Mouse (Mus musculus) left cerebral cortex, postnatal 10 days (tissue): ENCODE measurements around the gene Fat3. TPM values are rescaled to one million over a fixed set of nuclear protein-coding genes. Genes with fewer than 3 reads are reported as not detected.

Experiments
- DNase-seq, 2 experiments: peaks; one replicate each; pipeline ENCODE4 v3.0.0; 2021 to 2022; ENCODE audit warnings: low spot score in 2 of 2, mixed read lengths in 1 of 2; ENCODE audit errors: extremely low spot score in 1 of 2
- intact Hi-C: fragments of 180-260 bp; cut with DNase I; formaldehyde crosslinking; loops from one replicate; pipeline ENCODE4 v1.15.1; 2025
- total RNA-seq, 2 experiments: library from RNA; stranded (reverse); gene quantifications; 2 replicates each; pipeline ENCODE4 v1.2.3; 2021

Gene Fat3
- total RNA-seq, 2 experiments from 2014 or later: 60.2 to 68.0 TPM

DNA sequence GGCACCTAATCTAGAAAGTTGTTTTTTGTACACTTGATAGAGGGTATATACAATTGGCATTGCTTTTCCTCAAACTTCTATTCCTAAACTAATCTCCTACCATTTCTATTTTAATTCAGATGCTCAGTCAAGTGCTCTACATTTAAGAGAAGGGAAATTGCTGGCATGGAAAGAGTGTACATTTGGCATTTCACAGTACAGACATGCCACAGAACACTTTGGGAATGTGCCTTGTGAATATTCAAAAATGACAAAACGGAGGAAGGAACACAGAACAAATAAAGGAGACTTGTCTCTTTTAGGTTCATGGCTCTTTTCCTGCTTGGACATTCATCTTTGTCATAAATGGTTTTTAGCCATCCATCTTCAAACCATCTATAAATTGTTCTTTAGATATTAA is 498.1 kb downstream of the Fat3 start:
- intact Hi-C loops: no loop called here
- no peak for DNase-seq

DNA sequence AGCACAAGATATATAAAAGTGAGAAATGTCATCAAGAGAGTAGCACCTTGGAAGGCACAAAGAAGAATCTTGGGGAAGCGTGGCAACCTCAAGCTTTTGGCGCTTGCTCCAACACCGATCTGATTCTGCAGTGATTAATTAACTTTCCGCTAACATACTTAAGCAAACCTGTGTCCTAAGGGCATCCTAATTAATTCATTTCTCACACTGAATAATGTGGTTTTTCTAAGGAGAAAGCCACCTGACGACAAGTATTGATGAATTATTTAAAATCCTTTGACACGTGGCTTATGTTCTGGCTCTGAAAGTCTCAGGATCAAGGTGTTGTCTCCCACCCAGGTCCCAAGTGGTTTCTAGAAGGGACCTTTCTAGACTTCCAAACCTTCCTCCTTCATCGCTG is 506.3 kb downstream of the Fat3 start:
- DNase-seq: no peak
- intact Hi-C loops: no loop called here

DNA sequence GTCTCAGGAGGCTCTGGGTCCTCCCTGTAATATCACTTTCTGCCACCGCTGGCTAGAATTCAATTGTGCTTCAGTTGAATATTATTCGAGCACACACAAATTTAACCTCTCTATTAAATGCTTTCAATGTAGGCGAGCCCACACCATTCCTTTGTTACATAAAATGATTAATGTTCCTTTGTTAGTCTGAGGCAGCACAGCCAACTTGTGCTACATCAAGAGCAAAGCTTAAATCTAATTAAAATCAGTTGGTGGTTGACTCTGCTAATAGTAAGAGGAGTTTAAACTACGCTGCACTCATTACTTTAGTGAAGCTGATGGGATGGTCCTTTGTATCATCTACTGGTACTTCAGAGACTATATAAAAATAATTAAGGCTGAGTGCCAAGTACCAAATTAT is 506.9 kb downstream of the Fat3 start:
- DNase-seq: no peak
- intact Hi-C loops: no loop called here

DNA sequence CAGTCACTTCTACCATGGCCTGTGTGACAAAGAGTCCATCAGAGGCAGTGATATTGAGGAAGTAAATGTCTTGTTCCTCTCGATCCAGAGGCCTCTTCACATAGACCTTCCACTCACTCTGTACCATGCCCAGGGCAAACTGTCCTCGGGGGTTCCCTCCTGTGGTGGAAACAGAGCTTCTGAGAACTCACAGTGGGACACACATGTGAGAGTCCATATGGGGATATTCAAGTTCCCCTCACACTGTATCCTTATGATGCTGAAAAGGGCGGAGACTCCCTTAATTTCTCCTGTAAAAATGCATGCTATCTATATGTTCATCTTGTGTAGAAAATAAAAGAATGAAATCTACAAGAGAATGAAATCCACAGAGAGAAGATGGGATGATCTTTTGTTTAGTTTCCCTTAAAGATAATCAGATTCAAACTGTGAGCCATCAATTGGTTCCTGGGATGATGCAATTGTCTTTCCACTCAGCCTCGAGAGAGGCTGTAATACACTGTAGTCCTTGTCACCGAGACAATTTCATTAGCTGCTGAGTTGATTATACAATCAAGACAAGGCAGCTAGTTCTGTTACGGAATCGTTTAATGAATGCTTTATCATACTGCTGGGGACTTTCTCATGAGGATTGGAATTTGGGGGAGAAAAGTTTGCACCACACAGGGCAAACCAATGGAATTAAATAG is 508.8 kb downstream of the Fat3 start:
- intact Hi-C loops: no loop called here
- no peak for DNase-seq

DNA sequence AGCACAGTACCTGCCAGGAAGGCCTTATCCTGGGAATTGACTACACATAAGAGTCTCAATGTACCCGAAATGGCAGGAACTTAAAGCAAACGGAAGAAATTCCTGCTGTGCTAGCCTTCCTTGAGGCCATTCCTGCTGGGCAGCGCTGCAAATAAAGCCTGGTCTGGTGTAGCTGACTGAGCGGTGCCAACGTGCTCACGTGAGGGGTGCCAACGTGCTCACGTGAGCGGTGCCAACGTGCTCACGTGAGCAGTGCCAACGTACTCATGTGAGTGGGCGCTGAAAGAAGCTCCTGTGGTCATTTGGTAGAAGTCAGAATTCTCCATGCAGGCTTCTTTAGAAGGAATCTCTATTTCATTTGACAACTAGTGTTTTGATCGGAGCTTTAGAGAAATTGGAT is 522.8 kb downstream of the Fat3 start:
- no peak for DNase-seq

DNA sequence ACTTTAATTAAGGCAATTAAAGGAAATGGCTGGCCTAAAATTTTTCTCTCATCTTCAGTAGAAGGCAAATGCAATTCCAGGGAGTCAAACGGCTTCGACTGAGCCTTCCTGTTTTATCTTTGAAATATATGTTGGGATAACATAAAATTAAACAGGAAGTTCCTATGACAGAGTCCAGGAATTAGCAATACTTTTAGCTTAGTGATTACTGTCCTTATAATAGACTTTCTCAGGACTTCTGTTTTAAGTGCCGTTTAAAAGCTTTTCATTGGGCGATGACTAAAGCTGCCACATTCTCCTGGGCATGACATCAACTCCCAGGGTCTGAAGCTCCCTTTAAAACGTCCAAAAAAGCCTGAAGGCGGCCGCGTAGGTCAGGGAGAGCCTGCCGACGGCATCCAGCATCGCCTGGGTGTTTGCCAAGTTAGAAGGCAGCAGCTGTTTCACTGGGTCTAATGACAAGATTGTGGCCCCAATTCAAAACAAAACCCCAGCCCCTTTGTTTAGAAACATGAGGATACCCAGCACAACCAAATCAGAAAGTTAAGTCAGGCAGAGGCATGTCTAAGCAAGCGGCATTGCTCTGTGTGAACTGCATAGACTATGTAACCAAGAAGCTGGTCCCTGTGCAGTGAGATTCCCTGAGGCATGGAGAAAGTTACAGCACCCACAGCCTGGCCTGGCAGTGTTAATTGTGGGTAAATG is 524.0 kb downstream of the Fat3 start:
- peak in 1 of 2 experiments; percentile 28 for DNase-seq
- intact Hi-C loops: no loop called here

More for the DNA sequence above, 522.8 kb downstream of the Fat3 start:
- intact Hi-C loops: no loop called here

DNA sequence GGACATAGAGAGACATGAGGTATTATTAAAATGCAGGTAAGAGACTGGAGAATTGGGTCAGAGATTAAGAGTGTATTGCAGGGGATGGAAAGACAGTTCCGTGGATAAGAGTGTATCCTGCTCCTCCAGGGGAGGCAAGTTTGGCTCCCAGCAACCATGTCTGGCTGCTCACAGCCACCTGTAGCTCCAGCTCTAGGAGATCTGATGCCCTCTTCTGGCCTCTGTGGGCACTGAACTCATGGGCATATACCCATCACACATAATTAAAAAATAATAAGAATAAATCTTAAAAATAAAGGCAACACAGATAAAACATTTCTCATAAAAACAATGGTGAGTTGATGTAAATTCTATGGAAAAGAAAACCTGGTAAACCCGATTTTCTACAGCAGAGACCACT is 525.1 kb downstream of the Fat3 start:
- intact Hi-C loops: no loop called here
- DNase-seq: no peak

DNA sequence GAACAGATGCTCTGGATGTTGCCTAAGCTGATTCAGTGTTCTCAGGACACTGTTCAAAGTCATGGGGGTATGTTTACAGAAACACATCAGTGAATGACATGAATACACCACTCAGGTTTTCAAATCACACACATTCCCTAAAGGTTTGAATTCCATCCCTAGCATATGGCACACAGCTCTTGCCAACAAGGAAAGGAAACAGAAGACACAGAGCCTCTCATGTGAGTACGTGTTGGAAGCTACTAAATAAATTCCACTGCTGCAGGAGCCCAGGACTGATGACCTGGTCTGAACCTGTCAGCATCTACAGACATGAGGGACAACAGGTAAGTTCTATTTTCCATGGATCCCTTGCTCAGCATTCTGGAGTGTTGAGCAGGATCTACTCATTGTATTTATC is 528.9 kb downstream of the Fat3 start:
- DNase-seq: no peak
- intact Hi-C loops: no loop called here

DNA sequence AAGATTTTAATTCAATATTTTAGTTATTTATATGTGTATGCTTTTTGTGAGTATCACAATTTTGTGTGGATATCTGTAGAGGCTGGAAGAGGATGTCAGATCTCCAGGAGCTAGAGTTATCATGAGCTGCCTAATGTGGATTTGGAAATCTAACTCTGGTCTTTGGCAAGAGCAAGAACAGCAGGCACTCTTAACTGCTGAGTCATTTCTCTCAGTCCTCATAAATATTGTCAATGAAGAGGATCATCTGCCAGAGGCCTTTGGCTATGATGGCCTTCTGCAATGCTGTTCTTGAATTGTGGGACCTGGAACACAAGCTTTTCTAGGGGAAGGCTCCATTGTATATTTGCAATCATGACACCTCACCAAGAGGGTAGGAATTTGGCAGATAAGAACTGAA is 529.7 kb downstream of the Fat3 start:
- DNase-seq: no peak
- intact Hi-C loops: no loop called here

DNA sequence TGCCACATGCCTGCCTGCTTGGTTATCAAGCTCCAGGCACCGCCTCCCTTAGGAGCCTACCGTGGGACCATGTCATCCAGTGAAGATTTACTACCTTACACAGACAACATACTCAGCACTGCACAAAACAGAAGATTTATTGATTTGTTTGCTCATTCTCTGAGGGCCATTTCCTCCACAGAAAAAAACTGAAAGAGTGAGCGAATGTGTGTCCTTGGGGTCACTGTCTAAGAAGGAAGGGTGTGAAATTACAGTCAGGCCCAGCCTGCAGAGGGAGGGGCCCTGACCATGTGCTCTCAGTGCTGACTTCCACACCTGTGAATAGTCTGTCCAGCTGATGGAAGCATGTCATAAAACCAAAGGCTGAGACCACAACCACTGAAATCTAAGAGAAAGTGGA is 536.9 kb downstream of the Fat3 start:
- intact Hi-C loops: no loop called here
- no peak for DNase-seq

DNA sequence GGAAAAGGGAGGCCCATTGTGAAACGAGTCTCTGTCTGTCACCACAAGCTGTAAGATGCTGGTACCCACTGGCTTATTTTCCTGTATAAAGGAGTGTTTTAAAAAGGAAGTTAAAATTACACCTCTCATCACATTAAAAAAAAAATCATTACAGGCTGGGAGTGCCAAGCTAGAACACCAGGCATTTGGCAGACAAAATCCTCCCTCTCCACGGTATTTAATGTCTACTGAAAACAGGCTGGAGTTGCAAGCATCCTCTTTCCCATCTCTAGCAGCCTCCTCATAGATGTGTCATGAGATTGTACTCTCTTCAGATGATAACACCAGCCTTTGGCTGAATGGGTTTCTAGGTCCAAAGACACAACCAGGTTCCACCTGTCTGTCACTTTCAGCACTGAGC is 538.2 kb downstream of the Fat3 start:
- no peak for DNase-seq
- intact Hi-C loops: no loop called here

DNA sequence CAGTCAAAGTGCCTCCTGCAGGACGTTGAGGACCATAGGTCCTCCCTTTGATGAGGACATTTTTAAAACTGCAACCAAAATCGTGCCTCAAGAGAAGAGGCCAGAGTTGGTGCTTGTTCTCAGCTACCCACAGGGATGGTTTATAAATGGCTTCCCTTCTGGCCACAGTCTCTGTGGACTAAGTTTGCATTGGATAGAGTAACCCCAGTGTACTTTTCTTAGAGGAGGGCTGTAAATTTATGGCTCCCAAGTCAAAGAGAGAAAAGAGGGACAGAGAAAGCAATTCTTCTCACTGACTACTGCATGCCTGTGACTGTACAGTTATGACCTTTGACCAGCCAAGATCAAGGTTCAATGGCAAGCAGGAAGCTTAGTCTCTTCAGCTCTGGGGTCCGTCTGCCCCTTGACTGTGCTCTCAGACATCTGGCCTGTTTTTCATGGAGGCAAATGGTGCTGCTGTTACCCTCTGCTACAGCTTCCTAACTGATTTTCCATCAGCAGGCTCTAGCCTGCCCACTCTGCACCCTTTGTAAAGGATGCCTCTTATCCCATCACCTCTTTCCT is 542.8 kb downstream of the Fat3 start:
- DNase-seq: no peak
- intact Hi-C loops: no loop called here

DNA sequence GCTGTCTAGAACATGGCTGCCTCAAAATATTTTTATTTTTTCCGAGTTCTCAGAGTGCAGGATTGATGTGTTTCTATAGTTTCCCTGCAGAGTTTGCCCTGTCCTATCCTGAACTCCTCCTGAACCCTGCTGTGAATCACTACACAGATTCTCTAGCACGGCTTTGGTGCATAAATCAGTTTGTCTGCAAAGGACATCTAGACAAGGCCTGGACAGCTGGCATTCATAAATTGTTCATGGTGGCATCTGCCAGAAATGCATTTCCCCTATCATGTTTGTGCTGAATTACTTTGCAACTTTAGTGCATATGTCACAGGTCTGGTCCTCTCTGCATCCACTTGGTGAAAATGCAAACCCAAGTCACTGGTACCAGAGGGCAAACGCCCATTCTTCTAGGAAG is 543.3 kb downstream of the Fat3 start:
- intact Hi-C loops: no loop called here
- no peak for DNase-seq

DNA sequence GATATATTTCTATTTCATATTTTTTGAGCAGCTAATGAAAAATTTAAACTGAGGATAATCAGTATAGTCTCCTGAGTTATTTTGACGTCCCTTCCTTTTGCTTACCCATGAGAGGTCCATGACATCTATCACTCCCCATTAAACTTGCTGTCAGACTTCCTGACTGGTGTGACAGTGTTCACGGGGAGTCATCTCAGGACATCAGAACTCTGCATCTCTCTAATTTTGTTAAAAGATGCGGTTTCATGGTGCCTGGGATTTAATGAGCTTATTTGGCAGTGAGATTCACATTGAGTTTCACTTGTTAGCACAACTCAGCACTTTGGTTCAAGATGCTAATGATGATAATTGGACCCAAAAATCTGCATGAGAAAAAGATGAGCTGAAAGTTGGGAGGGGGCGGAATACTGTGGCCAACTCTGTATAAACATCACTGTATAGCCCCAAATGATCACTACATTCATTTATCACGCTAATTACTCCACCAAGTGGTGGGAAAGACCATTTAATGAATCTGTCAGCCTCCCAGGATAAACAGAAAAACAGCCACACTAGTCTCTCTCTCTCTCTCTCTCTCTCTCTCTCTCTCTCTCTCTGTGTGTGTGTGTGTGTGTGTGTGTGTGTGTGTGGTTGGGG is 545.8 kb downstream of the Fat3 start:
- intact Hi-C loops: no loop called here
- no peak for DNase-seq

DNA sequence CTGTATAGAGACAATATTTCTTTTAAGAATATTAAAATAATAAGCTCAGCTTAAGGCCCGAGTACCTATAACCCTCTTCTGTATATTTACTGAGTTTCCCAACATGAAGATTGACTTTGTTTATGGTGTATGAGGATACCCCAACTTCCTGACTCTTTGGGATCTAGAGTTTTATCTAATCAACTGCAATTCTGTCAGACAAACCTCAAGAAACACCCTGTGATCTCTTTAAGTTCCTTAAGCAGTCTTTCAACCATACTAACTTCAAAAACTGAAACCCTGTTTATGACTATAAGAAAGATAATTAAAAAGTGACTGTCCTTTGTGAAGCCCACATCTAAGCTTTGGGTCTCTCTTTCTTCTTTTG is 546.8 kb downstream of the Fat3 start:
- intact Hi-C loops: no loop called here
- no peak for DNase-seq

DNA sequence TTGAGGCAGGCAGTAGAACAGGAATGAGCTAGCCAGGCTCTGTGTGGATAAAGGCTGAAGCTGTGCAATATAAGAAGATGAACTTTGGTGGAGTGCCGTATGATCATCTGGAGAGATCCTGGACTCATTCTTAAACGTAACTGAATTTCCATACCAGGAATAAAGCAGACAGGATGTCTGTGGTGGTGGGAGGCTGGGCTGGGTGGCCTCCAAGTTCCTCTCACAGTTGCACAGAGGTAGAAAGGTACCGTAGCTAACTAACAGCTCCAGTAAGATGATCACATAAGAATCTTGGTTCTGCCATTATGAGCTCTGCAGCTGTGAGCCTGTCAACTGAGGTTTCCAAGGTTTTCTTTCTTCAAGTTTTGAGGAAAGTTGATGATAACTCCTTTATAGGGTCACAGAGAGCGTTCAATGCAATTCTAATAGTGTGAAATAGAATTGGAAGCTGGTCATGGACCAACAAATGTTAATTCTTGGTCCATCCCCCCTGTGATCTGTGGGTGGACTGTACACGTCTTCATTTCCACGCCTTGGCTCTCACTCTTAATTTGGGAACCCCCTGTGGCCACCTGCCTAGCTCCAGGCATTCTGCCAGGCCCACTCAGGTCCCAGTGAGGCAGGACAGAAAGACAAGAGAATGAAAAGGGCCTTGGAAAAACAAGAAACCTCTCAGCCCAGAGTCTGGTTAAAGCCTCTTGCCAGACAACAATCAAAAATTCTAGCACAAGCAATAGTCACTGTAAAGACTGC is 547.3 kb downstream of the Fat3 start:
- peak in 1 of 2 experiments; percentile 30 for DNase-seq
- intact Hi-C loops: no loop called here

DNA sequence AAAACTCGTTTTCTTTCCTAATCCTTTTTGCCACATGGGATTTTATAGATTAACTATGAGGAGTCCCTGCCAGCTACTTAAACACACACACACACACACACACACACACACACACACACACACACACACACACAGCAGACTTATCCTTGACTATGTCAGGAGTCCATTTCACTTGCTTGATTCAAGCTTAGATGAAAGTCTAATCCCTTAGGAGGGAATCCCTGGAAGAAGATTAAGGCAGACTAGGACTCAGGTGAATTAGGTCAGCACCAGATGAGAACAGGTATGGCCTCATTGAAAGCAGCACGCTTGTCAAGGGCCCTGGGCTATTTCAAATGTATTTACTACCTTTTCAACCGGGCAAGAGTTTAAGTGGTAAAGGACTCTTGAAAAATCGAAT is 553.0 kb downstream of the Fat3 start:
- DNase-seq: no peak
- intact Hi-C loops: no loop called here

DNA sequence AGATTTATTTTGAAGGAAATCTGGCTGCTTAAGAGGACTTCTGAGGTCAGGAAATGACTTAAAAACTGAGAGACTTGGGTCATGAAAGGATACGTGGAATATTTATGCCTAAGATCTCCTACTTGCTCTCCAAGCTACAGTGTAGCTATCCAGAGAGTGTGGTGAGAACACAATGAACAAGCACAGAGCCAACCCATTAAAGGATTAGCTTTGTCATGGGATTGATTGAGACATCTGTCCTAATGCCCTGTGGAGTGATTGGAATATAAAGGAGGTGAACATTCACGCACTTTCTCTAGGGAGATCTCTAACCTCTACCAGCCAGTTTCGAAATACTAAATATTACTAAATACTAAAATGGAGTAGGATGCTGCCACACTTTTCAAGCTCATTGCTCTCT is 556.9 kb downstream of the Fat3 start:
- intact Hi-C loops: no loop called here
- DNase-seq: no peak

DNA sequence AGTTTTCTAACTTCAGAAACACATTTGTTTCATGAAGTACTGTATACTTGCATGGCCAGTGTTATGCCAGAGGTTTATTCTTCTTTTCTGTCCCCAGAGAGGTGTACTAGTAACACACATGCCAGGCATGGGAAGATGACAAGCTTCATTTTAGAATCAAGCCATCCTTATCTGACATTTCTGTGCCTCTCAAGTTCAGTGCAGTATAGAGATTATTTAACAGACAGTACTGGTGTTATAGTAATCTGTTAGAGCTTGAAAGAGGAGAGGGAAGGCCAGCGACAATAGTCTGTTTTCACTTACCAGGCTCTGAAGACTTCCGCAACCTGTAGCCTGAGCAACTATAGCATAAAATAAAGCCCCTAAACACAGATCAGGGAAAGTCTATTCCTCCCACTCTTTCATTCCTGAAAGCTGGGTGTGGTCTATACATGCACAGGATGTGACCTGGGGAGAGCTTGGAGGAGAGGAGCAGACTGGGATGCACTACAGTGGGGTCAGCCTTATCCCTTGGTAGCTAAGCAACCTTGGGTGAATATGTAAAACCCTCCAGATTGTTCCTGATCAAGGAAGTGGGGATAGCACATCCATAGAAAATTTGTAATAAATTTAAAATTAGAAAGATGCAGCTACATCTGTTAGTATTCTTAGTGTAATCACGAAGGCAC is 557.5 kb downstream of the Fat3 start:
- no peak for DNase-seq
- intact Hi-C loops: no loop called here
